ENCODE assay signal across 10 mouse cellular contexts in genomic region chr9:27766446-27766845, GRCm38 (mm10). TPM values are rescaled to one million over a fixed set of nuclear protein-coding genes. Genes with fewer than 3 reads are reported as not detected.
DNase-seq lines count a peak whose midpoint lies in the region.
"Had no signal": no experiment of that assay in that cellular context is flagged by ENCODE, and none has a peak within 500 bp of the region (broad histone marks: within the 10 kb centered on the region; RNA-seq: fewer than 3 reads in every experiment).

No protein-coding gene starts in this region.

- intact Hi-C loops in left cerebral cortex, postnatal 25 days (cut with DNase I), result loop anchor here (2.0 to 10.0 kb wide), 4 partner anchors 38 to 256 kb away; no protein-coding TSS in a partner anchor

- DNase-seq in frontal cortex, adult 2 months (ENCODE audit: extremely low spot score in 1 of 2, low spot score in 1 of 2), result peak; percentile 11 to 36
- no peak for DNase-seq in frontal cortex, postnatal 10 days (ENCODE audit: low spot score in 2 of 2)
- peak; percentile 74 for DNase-seq in brain, adult 2 months (ENCODE audit: low read depth, low spot score)
- peak; percentile 71 to 89 for DNase-seq in layer of hippocampus, adult 18-20 months (ENCODE audit: low spot score in 2 of 2)
- peak; percentile 21 to 66 for DNase-seq in left cerebral cortex, postnatal 25 days (ENCODE audit: low spot score in 2 of 2)
- no peak for DNase-seq in urinary bladder, postnatal 14 days (ENCODE audit: low spot score)
- no peak for DNase-seq in adrenal gland, adult 18-20 months (ENCODE audit: low spot score in 2 of 2)
- DNase-seq: adrenal gland, postnatal 14 days; cerebellum, adult 2 months; thymus, postnatal 4 days had no signal

RNA-seq across cellular contexts. Expression of gene Opcml, which starts 24.1 kb away (rescaled TPM):
- polyA plus RNA-seq in frontal cortex, adult 2 months (2012; rRNA removed), result 79.1 and 94.7 TPM in 2 replicates
- 100 to 1,000 TPM; 227 to 234 TPM for total RNA-seq in layer of hippocampus, adult 18-20 months (2021)
- total RNA-seq in left cerebral cortex, postnatal 25 days (2021), result 100 to 1,000 TPM; 272 to 283 TPM
- total RNA-seq in adrenal gland, adult 18-20 months (2021), result 1 to 10 TPM in 1 of 2 experiments, under 1 TPM in 1; 0.89 to 2.6 TPM

Comparison
In these comparisons a context has a peak if more than half of its experiments do, and no peak if none do; other contexts are left out.
1. DNase-seq: peak in frontal cortex, adult 2 months (2 of 2), brain, adult 2 months (single experiment), layer of hippocampus, adult 18-20 months (2 of 2) and left cerebral cortex, postnatal 25 days (2 of 2); none in frontal cortex, postnatal 10 days (0 of 2), urinary bladder, postnatal 14 days (single experiment) and adrenal gland, adult 18-20 months (0 of 2).
2. RNA of gene Opcml, which starts 24.1 kb away (total RNA-seq): 272 to 283 TPM in left cerebral cortex, postnatal 25 days and 227 to 234 TPM in layer of hippocampus, adult 18-20 months; 0.89 to 2.6 TPM in adrenal gland, adult 18-20 months; every median in the first group is over 10 times any median in the second.